Mouse (Mus musculus) myocyte (in vitro differentiated cells): ENCODE measurements at regions not wholly inside any gene's neighbourhood (a gene's known extent, or its start where the extent isn't known, plus 50 kb on each side); places are given as distances from the start of the nearest gene placed in this dataset.
A peak's percentile ranks its signal among the peaks of the same experiment; 100 is the strongest.

Experiments
- H3K27me3 ChIP-seq: one replicate; pipeline ENCODE4 v1.6.1; 2011; ENCODE audit not compliant: control insufficient read depth, insufficient read depth, insufficient read length
- H3K36me3 ChIP-seq: one replicate; pipeline ENCODE4 v1.6.1; 2011; ENCODE audit not compliant: control insufficient read depth, insufficient read depth
- H3K4me2 ChIP-seq: one replicate; pipeline ENCODE4 v1.6.1; 2011; ENCODE audit warnings: low read depth, control low read depth
- H3K4me3 ChIP-seq: one replicate; pipeline ENCODE4 v1.5.1; 2011; ENCODE audit warnings: mild to moderate bottlenecking, control low read depth, moderate library complexity
- H3K79me2 ChIP-seq: one replicate; pipeline ENCODE4 v1.6.1; 2011; ENCODE audit not compliant: control insufficient read depth, insufficient read depth
- H3ac ChIP-seq: one replicate; pipeline ENCODE4 v1.6.1; 2011; ENCODE audit not compliant: control insufficient read depth, insufficient read length
- CEBPB ChIP-seq: IDR thresholded peaks from 2 replicates; pipeline ENCODE4 v1.6.1; 2011; ENCODE audit warnings: mild to moderate bottlenecking, moderate library complexity; ENCODE audit not compliant: poor library complexity, insufficient read depth, severe bottlenecking
- E2F4 ChIP-seq: IDR thresholded peaks from one replicate; pipeline ENCODE4 v1.6.1; 2011; ENCODE audit warnings: mild to moderate bottlenecking, control low read depth, moderate library complexity; ENCODE audit not compliant: insufficient read depth
- MAX ChIP-seq: IDR thresholded peaks from one replicate; pipeline ENCODE4 v1.6.1; 2011; ENCODE audit warnings: low read depth, mild to moderate bottlenecking, control low read depth
- MYOD1 ChIP-seq, 3 experiments: IDR thresholded peaks; one replicate each; pipeline ENCODE4 v1.6.1; 2011; ENCODE audit warnings: control low read depth in 2 of 3, low read depth in 2 of 3, mild to moderate bottlenecking in 2 of 3, moderate library complexity in 1 of 3; ENCODE audit not compliant: insufficient read length in 2 of 3, control insufficient read depth in 1 of 3
- MYOG ChIP-seq, 3 experiments: IDR thresholded peaks; one replicate each; pipeline ENCODE4 v1.6.1; 2011; ENCODE audit warnings: control low read depth in 2 of 3, low read depth in 2 of 3, mild to moderate bottlenecking in 2 of 3; ENCODE audit not compliant: insufficient read length in 2 of 3, control insufficient read depth in 1 of 3, insufficient read depth in 1 of 3
- POLR2A ChIP-seq: IDR thresholded peaks from one replicate; pipeline ENCODE4 v1.6.1; 2011; ENCODE audit warnings: low read depth, mild to moderate bottlenecking, control low read depth, moderate library complexity; ENCODE audit not compliant: insufficient read length
- POLR2AphosphoS2 ChIP-seq: IDR thresholded peaks from one replicate; pipeline ENCODE4 v1.6.1; 2011; ENCODE audit warnings: low read depth, control low read depth; ENCODE audit not compliant: insufficient read length
- REST ChIP-seq: IDR thresholded peaks from one replicate; pipeline ENCODE4 v1.6.1; 2011; ENCODE audit warnings: mild to moderate bottlenecking, control low read depth, moderate library complexity; ENCODE audit not compliant: insufficient read depth, insufficient read length
- SRF ChIP-seq: IDR thresholded peaks from one replicate; pipeline ENCODE4 v1.6.1; 2011; ENCODE audit warnings: low read depth; ENCODE audit not compliant: control insufficient read depth, insufficient read length
- TCF12 ChIP-seq: IDR thresholded peaks from one replicate; pipeline ENCODE4 v1.6.1; 2011; ENCODE audit warnings: mild to moderate bottlenecking, control low read depth; ENCODE audit not compliant: poor library complexity, insufficient read depth, severe bottlenecking
- TCF3 ChIP-seq: IDR thresholded peaks from one replicate; pipeline ENCODE4 v1.6.1; 2011; ENCODE audit warnings: low read depth, control low read depth; ENCODE audit not compliant: insufficient read length
- USF1 ChIP-seq: IDR thresholded peaks from one replicate; pipeline ENCODE4 v1.6.1; 2011; ENCODE audit warnings: low read depth, mild to moderate bottlenecking, control low read depth, moderate library complexity

DNA sequence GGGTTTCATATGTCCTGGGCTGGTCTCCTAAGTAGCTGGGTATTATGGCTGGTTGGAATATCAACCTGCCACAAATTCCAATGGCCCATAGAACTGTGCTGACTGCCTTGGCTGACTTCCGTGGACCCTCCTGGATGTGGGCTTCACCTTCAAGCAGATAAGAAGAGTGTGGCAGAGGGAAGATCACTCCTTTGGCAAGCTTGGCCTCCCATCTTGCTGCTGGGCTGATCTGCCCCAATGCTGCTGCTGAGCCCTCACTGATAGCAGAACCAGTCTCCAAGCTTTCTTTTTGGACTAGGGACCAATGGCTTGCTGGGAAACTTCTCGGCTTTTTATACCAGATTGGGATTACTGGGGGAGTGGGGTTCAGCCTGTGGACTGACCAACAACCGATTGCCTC is 65.6 kb upstream of the Hdhd5 start:
- Histone ChIP-seq H3K79me2 (no peaks in the 10 kb centered on the region), H3ac (no peak overlapping the region), H3K4me3 (no peak overlapping the region), H3K27me3 (no peaks in the 10 kb centered on the region), H3K36me3 (no peaks in the 10 kb centered on the region), H3K4me2 (no peak overlapping the region)
- no peak for TF ChIP-seq TCF12
- TF ChIP-seq REST: no peak
- TF ChIP-seq TCF3: no peak
- no peak for TF ChIP-seq POLR2A
- TF ChIP-seq MYOG (IDR thresholded peaks at IDR 0.05; ENCODE audit: control insufficient read depth in 1 of 3, insufficient read depth in 1 of 3, insufficient read length in 2 of 3, low read depth in 2 of 3): no peak
- no peak for TF ChIP-seq POLR2AphosphoS2
- TF ChIP-seq CEBPB: no peak
- TF ChIP-seq SRF: no peak
- no peak for TF ChIP-seq MYOD1 (IDR thresholded peaks at IDR 0.05; ENCODE audit: control insufficient read depth in 1 of 3, insufficient read length in 2 of 3, low read depth in 2 of 3)
- no peak for TF ChIP-seq USF1
- no peak for TF ChIP-seq E2F4
- no peak for TF ChIP-seq MAX

- no peak overlapping the region for H3K4me3 ChIP-seq
- TF ChIP-seq TCF3 (no peak), MYOG (IDR thresholded peaks at IDR 0.05; ENCODE audit: control insufficient read depth in 1 of 3, insufficient read depth in 1 of 3, insufficient read length in 2 of 3, low read depth in 2 of 3) (no peak), POLR2A (no peak), CEBPB (no peak), E2F4 (no peak)
- no peaks in the 10 kb centered on the region for H3K27me3 ChIP-seq
- no peaks in the 10 kb centered on the region for H3K36me3 ChIP-seq
- H3ac ChIP-seq: no peak overlapping the region
- H3K4me2 ChIP-seq: no peak overlapping the region
- H3K79me2 ChIP-seq: no peaks in the 10 kb centered on the region
These were observed 63.3 kb upstream of the Hdhd5 start for GRCm38 (mm10) chr6:120594463-120594862.

DNA sequence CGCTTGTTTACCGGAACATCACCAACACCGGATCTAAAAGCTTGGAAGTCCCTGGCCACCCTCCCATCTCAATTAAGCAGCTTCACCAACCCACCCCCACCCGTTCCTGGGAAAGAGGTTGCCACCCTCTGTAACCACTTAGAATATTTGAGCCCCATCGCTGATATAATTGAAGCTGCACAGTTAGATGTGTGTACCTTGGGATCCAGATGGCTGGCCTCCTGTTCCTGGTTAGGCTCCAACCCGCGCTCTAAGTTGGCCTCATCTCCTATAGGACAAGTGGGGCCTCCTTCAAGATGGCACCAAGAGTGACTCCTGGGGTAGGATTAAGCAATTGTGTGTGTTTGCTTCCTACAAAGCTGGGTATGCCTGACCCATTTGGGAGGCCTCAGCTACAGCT is 61.6 kb upstream of the Hdhd5 start:
- no peak overlapping the region for H3K4me3 ChIP-seq

GRCm38 (mm10) chr6:120592031-120592681 is 61.0 kb upstream of the Hdhd5 start:
- Histone ChIP-seq H3K27me3 (no peaks in the 10 kb centered on the region), H3ac (no peak overlapping the region), H3K79me2 (no peaks in the 10 kb centered on the region), H3K4me3 (no peak overlapping the region), H3K4me2 (no peak overlapping the region), H3K36me3 (no peaks in the 10 kb centered on the region)
- no peak for TF ChIP-seq MYOD1 (IDR thresholded peaks at IDR 0.05; ENCODE audit: control insufficient read depth in 1 of 3, insufficient read length in 2 of 3, low read depth in 2 of 3)
- 0 out of 2 replicates have a peak, but pooled peaks have one; percentile 6 for TF ChIP-seq CEBPB

More for the DNA sequence above, 61.6 kb upstream of the Hdhd5 start:
- Histone ChIP-seq H3K79me2 (no peaks in the 10 kb centered on the region), H3K4me2 (no peak overlapping the region), H3K27me3 (no peaks in the 10 kb centered on the region), H3K36me3 (no peaks in the 10 kb centered on the region), H3ac (no peak overlapping the region)
- TF ChIP-seq SRF: no peak

- Histone ChIP-seq H3K27me3 (no peaks in the 10 kb centered on the region), H3K79me2 (no peaks in the 10 kb centered on the region), H3K4me3 (no peak overlapping the region), H3K4me2 (no peak overlapping the region), H3ac (no peak overlapping the region), H3K36me3 (no peaks in the 10 kb centered on the region)
- TF ChIP-seq TCF12 (no peak), CEBPB (no peak), POLR2A (no peak), SRF (no peak), MYOG (IDR thresholded peaks at IDR 0.05; ENCODE audit: control insufficient read depth in 1 of 3, insufficient read depth in 1 of 3, insufficient read length in 2 of 3, low read depth in 2 of 3) (peak in 1 of 3 experiments; percentile 27), POLR2AphosphoS2 (no peak), REST (no peak), MAX (no peak)
These were observed 59.1 kb upstream of the Hdhd5 start for GRCm38 (mm10) chr6:120590191-120590590.
